Mouse (Mus musculus) midbrain, embryonic 13.5 days (tissue): ENCODE measurements at regions not wholly inside any gene's neighbourhood (a gene's known extent, or its start where the extent isn't known, plus 50 kb on each side); places are given as distances from the start of the nearest gene placed in this dataset.

Source experiments
- ATAC-seq: fragments of 200-750 bp; cut with Nextera tagmentation; 2 replicates; pipeline ENCODE4 v1.8.0; 2017; ENCODE audit warnings: mild to moderate bottlenecking, moderate TSS enrichment, moderate library complexity
- H3K27ac ChIP-seq: fragments of 300-500 bp; sonication (generic); 2 replicates; pipeline ENCODE4 v1.5.1; 2015; ENCODE audit warnings: inconsistent platforms, mild to moderate bottlenecking, moderate library complexity
- H3K27me3 ChIP-seq: fragments of 300-500 bp; sonication (generic); 2 replicates; pipeline ENCODE4 v1.6.1; 2015; ENCODE audit warnings: mild to moderate bottlenecking, inconsistent platforms
- H3K36me3 ChIP-seq: fragments of 300-500 bp; sonication (generic); 2 replicates; pipeline ENCODE4 v1.6.1; 2015; ENCODE audit warnings: mild to moderate bottlenecking, inconsistent platforms
- H3K4me1 ChIP-seq: fragments of 300-500 bp; sonication (generic); replicated peaks from 2 replicates; pipeline ENCODE4 v1.6.1; 2015; ENCODE audit warnings: inconsistent platforms
- H3K4me2 ChIP-seq: fragments of 300-500 bp; sonication (generic); replicated peaks from 2 replicates; pipeline ENCODE4 v1.6.1; 2015; ENCODE audit warnings: moderate library complexity, mild to moderate bottlenecking, inconsistent platforms
- H3K4me3 ChIP-seq: fragments of 300-500 bp; sonication (generic); replicated peaks from 2 replicates; pipeline ENCODE4 v1.5.1; 2015; ENCODE audit warnings: mild to moderate bottlenecking, inconsistent platforms
- H3K9ac ChIP-seq: fragments of 300-500 bp; sonication (generic); replicated peaks from 2 replicates; pipeline ENCODE4 v1.6.1; 2015; ENCODE audit warnings: mild to moderate bottlenecking, inconsistent platforms
- H3K9me3 ChIP-seq: fragments of 300-500 bp; sonication (generic); 2 replicates; pipeline ENCODE4 v1.6.1; 2016; ENCODE audit warnings: mild to moderate bottlenecking, inconsistent platforms
- WGBS: fragments of 180-500 bp; shearing (Covaris S2); methylation state at CpG from one replicate; pipeline ENCODE4 v1.1.7; 2015; 5-methylcytosine and 5-hydroxymethylcytosine counted together

- H3K9ac ChIP-seq, result no peak overlapping the region
- H3K9me3 ChIP-seq, result no peaks in the 10 kb centered on the region
- H3K4me2 ChIP-seq, result no peak overlapping the region
- H3K36me3 ChIP-seq, result no peaks in the 10 kb centered on the region
- no peaks in the 10 kb centered on the region for H3K4me1 ChIP-seq
- WGBS, result 91% methylated on average over 6 of the region's 6 CpGs
- H3K4me3 ChIP-seq, result no peak overlapping the region
- ATAC-seq, result no peak
- H3K27me3 ChIP-seq, result no peaks in the 10 kb centered on the region
- H3K27ac ChIP-seq, result no peak overlapping the region
Measured at GRCm38 (mm10) chr10:20891426-20891825, 60.9 kb upstream of the Ahi1 start.

GRCm38 (mm10) chr10:20883618-20884017 is 68.7 kb upstream of the Ahi1 start:
- WGBS, result 90% methylated on average over 5 of the region's 5 CpGs
- Histone ChIP-seq H3K4me3 (no peak overlapping the region), H3K4me1 (no peaks in the 10 kb centered on the region), H3K36me3 (no peaks in the 10 kb centered on the region), H3K4me2 (no peak overlapping the region), H3K9ac (no peak overlapping the region), H3K9me3 (no peaks in the 10 kb centered on the region), H3K27me3 (no peaks in the 10 kb centered on the region), H3K27ac (no peak overlapping the region)
- no peak for ATAC-seq

GRCm38 (mm10) chr10:20882599-20882998 is 69.7 kb upstream of the Ahi1 start:
- H3K4me1 ChIP-seq, result no peaks in the 10 kb centered on the region
- H3K27me3 ChIP-seq, result no peaks in the 10 kb centered on the region
- no peaks in the 10 kb centered on the region for H3K36me3 ChIP-seq
- no peaks in the 10 kb centered on the region for H3K9me3 ChIP-seq
- no peak overlapping the region for H3K4me3 ChIP-seq
- 84% methylated on average over 8 of the region's 8 CpGs for WGBS
- no peak overlapping the region for H3K4me2 ChIP-seq
- ATAC-seq, result no peak
- no peak overlapping the region for H3K27ac ChIP-seq
- no peak overlapping the region for H3K9ac ChIP-seq

GRCm38 (mm10) chr10:20880251-20880650 is 72.1 kb upstream of the Ahi1 start:
- Histone ChIP-seq H3K9me3 (no peaks in the 10 kb centered on the region), H3K27ac (no peak overlapping the region), H3K27me3 (no peaks in the 10 kb centered on the region), H3K9ac (no peak overlapping the region), H3K4me2 (no peak overlapping the region), H3K36me3 (no peaks in the 10 kb centered on the region), H3K4me3 (no peak overlapping the region), H3K4me1 (no peaks in the 10 kb centered on the region)
- 89% methylated on average over 4 of the region's 4 CpGs for WGBS
- no peak for ATAC-seq

GRCm38 (mm10) chr10:20879482-20879881 is 72.9 kb upstream of the Ahi1 start:
- no peak for ATAC-seq
- WGBS, result 86% methylated on average over 8 of the region's 8 CpGs
- no peak overlapping the region for H3K4me3 ChIP-seq
- no peaks in the 10 kb centered on the region for H3K9me3 ChIP-seq
- no peak overlapping the region for H3K4me2 ChIP-seq
- no peak overlapping the region for H3K27ac ChIP-seq
- H3K36me3 ChIP-seq, result no peaks in the 10 kb centered on the region
- H3K9ac ChIP-seq, result no peak overlapping the region
- H3K4me1 ChIP-seq, result no peaks in the 10 kb centered on the region
- H3K27me3 ChIP-seq, result no peaks in the 10 kb centered on the region

- Histone ChIP-seq H3K4me2 (no peak overlapping the region), H3K4me1 (no peaks in the 10 kb centered on the region), H3K4me3 (no peak overlapping the region), H3K27me3 (no peaks in the 10 kb centered on the region), H3K9me3 (no peaks in the 10 kb centered on the region), H3K27ac (no peak overlapping the region), H3K36me3 (no peaks in the 10 kb centered on the region), H3K9ac (no peak overlapping the region)
- 90% methylated on average over 12 of the region's 12 CpGs for WGBS
- no peak for ATAC-seq
Measured at GRCm38 (mm10) chr10:20867076-20867475, 85.3 kb upstream of the Ahi1 start.

GRCm38 (mm10) chr10:20865031-20865430 is 87.3 kb upstream of the Ahi1 start:
- WGBS, result 86% methylated on average over 4 of the region's 4 CpGs
- Histone ChIP-seq H3K9me3 (no peaks in the 10 kb centered on the region), H3K9ac (no peak overlapping the region), H3K36me3 (no peaks in the 10 kb centered on the region), H3K27ac (no peak overlapping the region), H3K4me1 (no peaks in the 10 kb centered on the region), H3K4me2 (no peak overlapping the region), H3K4me3 (no peak overlapping the region), H3K27me3 (no peaks in the 10 kb centered on the region)
- ATAC-seq, result no peak

- H3K9me3 ChIP-seq, result no peaks in the 10 kb centered on the region
- H3K4me1 ChIP-seq, result peaks cover 11% of the 10 kb centered on the region
- no peak overlapping the region for H3K4me2 ChIP-seq
- no peak overlapping the region for H3K4me3 ChIP-seq
- ATAC-seq, result no peak
- no peak overlapping the region for H3K27ac ChIP-seq
- WGBS, result 95% methylated on average over 4 of the region's 4 CpGs
- H3K9ac ChIP-seq, result no peak overlapping the region
- H3K36me3 ChIP-seq, result no peaks in the 10 kb centered on the region
- no peaks in the 10 kb centered on the region for H3K27me3 ChIP-seq
Measured at GRCm38 (mm10) chr10:20857413-20857812, 94.9 kb upstream of the Ahi1 start.

- Histone ChIP-seq H3K27ac (peak overlapping the region; percentile 85), H3K36me3 (no peaks in the 10 kb centered on the region), H3K4me3 (no peak overlapping the region; the same call in 1 of the 2 replicates), H3K4me1 (peaks cover 11% of the 10 kb centered on the region), H3K4me2 (peak overlapping the region; percentile 41), H3K9ac (0 out of 2 replicates have a peak overlapping the region, but pooled peaks have one; percentile 28), H3K9me3 (no peaks in the 10 kb centered on the region), H3K27me3 (no peaks in the 10 kb centered on the region)
- peak; percentile 98 for ATAC-seq
- WGBS, result 26% methylated on average over 14 of the region's 14 CpGs
Measured at GRCm38 (mm10) chr10:20854621-20855363, 97.6 kb upstream of the Ahi1 start.

GRCm38 (mm10) chr10:20847287-20847686 is 105.1 kb upstream of the Ahi1 start:
- Histone ChIP-seq H3K9me3 (no peaks in the 10 kb centered on the region), H3K4me2 (no peak overlapping the region), H3K4me3 (no peak overlapping the region), H3K9ac (no peak overlapping the region), H3K4me1 (peaks cover 8% of the 10 kb centered on the region; the same call in 1 of the 2 replicates), H3K36me3 (no peaks in the 10 kb centered on the region), H3K27ac (no peak overlapping the region), H3K27me3 (no peaks in the 10 kb centered on the region)
- no peak for ATAC-seq
- 85% methylated on average over 8 of the region's 8 CpGs for WGBS

- H3K9me3 ChIP-seq, result no peaks in the 10 kb centered on the region
- H3K4me3 ChIP-seq, result no peak overlapping the region
- H3K4me2 ChIP-seq, result no peak overlapping the region
- no peaks in the 10 kb centered on the region for H3K36me3 ChIP-seq
- ATAC-seq, result no peak
- no peak overlapping the region for H3K9ac ChIP-seq
- no peak overlapping the region for H3K27ac ChIP-seq
- WGBS, result 70% methylated on average over 3 of the region's 3 CpGs
- peaks cover 15% of the 10 kb centered on the region for H3K4me1 ChIP-seq
- H3K27me3 ChIP-seq, result no peaks in the 10 kb centered on the region
Measured at GRCm38 (mm10) chr10:20843277-20843676, 109.1 kb upstream of the Ahi1 start.

- Histone ChIP-seq H3K27ac (no peak overlapping the region), H3K4me2 (no peak overlapping the region), H3K4me1 (peaks cover 15% of the 10 kb centered on the region), H3K9ac (no peak overlapping the region), H3K36me3 (no peaks in the 10 kb centered on the region), H3K9me3 (no peaks in the 10 kb centered on the region), H3K27me3 (no peaks in the 10 kb centered on the region), H3K4me3 (no peak overlapping the region)
- ATAC-seq, result no peak
- 78% methylated on average over 1 of the region's 1 CpGs for WGBS
Measured at GRCm38 (mm10) chr10:20842131-20842530, 110.2 kb upstream of the Ahi1 start.
